Mouse (Mus musculus): ENCODE measurements around the gene Ccnc. TPM values are rescaled to one million over a fixed set of nuclear protein-coding genes. Genes with fewer than 3 reads are reported as not detected.

Gene Ccnc
- polyA plus RNA-seq, 1 experiment from 2014 or later, result 38.0 TPM

DNA sequence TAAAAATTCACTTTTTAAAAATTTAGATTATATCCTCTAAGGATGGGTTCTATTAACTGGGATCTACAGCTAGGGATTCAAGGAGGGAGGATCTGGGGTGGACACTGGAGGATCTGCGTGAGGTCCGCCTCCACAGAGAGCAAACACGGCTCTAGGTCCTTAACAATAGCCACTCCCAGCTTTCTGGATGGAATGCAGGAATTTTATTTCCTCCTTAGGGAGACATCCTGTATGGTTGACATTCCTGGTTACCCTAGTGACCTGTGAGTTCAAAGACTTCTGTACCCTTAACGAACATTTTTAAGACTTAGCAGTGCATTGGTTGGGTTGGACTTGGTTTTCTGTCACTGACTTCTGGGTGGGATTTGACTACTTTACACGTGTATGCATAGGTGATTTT lies 18.2 kb downstream of the Ccnc start:
- H3K4me3 ChIP-seq (replicated peaks), result no peak overlapping the region
- no peak for ATAC-seq (ENCODE audit: insufficient read depth, low FRiP score, low read depth)
- no peak overlapping the region for H3K27ac ChIP-seq
- H3K4me1 ChIP-seq, result no peaks in the 10 kb centered on the region
- no peaks in the 10 kb centered on the region for H3K27me3 ChIP-seq (replicated peaks)
- H3K4me2 ChIP-seq, result no peak overlapping the region
- H3K9ac ChIP-seq, result no peak overlapping the region
- H3K36me3 ChIP-seq, result no peaks in the 10 kb centered on the region; the same call in 1 of the 2 replicates
- WGBS, result 68% methylated on average over 5 of the region's 5 CpGs
- H3K9me3 ChIP-seq, result no peaks in the 10 kb centered on the region

DNA sequence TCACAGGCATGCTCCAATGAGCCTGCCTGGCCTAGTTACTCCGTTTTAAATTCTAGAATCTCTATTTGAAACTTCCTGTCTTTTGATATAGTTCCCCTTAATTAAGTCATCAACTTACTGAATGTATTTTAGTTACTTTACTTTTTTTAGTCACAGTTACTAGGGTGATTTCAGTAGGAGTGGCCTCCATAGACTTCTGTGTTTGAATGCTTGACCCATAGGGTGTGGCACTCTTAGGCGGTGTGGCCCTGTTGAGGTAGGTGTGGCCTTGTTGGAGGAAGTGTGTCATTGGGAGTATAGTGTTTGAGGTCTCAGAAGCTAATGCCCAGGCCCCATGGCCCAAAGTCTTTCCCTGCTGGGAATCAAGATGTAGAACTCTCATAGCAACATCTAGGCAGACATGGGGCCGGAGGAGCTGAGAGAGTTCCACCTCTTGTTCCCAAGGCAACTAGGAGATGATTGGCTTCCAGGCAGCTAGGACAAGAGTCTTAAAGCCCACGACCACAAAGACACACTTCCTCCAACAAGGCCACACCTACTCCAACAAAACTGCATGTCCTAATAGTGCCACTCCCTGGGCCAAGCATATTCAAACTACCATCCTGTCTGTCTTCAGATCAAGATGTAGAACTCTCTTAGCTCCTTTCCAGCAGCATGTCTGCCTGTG lies 27.8 kb downstream of the Ccnc start:
- H3K9me3 ChIP-seq, result no peaks in the 10 kb centered on the region
- ATAC-seq (ENCODE audit: insufficient read depth, low FRiP score, low read depth), result no peak
- H3K9ac ChIP-seq, result no peak overlapping the region
- no peak overlapping the region for H3K4me3 ChIP-seq (replicated peaks)
- H3K27me3 ChIP-seq (replicated peaks), result no peaks in the 10 kb centered on the region
- no peak overlapping the region for H3K27ac ChIP-seq
- 63% methylated on average over 4 of the region's 4 CpGs for WGBS
- H3K4me2 ChIP-seq, result no peak overlapping the region
- no peaks in the 10 kb centered on the region for H3K36me3 ChIP-seq
- no peaks in the 10 kb centered on the region for H3K4me1 ChIP-seq

DNA sequence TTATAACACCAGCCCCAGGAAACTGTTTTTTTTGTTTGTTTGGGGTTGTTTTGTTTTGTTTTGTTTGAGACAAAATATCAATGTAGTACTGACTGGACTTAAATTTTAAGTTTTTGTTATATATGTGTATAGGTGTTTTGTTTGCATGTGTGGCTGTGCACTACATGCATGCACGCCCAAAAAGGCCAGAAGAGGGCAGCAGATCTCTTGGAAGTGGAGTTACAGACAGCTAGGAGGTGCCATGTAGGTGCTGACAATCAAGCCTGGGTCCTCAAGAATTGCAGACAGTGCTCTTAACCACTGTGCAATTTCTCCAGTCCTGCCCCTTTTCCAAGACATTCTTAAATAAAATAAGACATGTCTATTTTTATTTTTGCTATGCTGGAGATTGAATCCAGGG lies 31.4 kb downstream of the Ccnc start:
- no peak overlapping the region for H3K27ac ChIP-seq
- WGBS, result 38% methylated on average over 1 of the region's 1 CpGs

DNA sequence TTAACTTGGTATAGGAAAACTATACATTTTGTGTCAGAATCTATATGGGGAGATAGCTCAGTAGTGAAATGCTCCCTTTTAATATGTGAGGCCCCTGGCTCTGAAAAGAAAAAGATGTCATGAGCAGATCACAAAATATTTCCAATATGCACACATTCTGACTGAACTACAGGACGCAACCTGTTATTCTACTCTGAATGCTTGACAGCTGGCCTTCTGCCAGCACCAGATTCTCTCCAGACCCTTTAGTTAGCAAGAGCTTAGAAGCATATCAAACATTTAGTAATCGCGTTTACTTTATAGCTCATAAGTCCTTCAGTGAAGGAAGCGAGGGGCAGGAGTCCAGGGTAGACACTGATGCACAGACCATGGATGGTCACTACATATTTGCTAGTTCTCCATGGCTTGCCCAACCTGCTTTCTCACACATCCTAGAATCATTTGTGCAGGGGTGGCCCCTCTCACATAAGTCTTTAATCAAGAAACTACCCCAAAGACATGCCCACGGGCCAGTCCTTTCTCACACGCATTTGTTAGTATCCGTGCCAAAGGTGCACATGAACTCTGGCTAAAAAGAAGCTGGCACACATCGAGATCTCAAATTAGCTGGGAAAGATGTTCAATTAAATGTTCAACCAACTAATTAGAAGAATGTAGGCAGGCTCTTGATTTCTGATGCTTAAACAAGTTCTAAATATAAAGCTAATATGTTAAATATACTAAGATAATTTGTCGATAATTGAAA lies 34.1 kb downstream of the Ccnc start:
- H3K27me3 ChIP-seq (replicated peaks), result no peaks in the 10 kb centered on the region
- 61% methylated on average over 9 of the region's 9 CpGs for WGBS
- H3K4me2 ChIP-seq, result no peak overlapping the region
- H3K4me3 ChIP-seq (replicated peaks), result no peak overlapping the region
- no peak overlapping the region for H3K9ac ChIP-seq
- no peak overlapping the region for H3K27ac ChIP-seq
- H3K36me3 ChIP-seq, result no peaks in the 10 kb centered on the region
- H3K4me1 ChIP-seq, result 0 out of 2 replicates have a peak, but pooled peaks cover 3% of the 10 kb centered on the region
- ATAC-seq (ENCODE audit: insufficient read depth, low FRiP score, low read depth), result no peak
- H3K9me3 ChIP-seq, result no peaks in the 10 kb centered on the region

More for the DNA sequence above, 31.4 kb downstream of the Ccnc start:
- Histone ChIP-seq H3K27me3 (replicated peaks) (no peaks in the 10 kb centered on the region), H3K9me3 (no peaks in the 10 kb centered on the region), H3K9ac (no peak overlapping the region), H3K4me1 (no peaks in the 10 kb centered on the region), H3K4me3 (replicated peaks) (no peak overlapping the region), H3K36me3 (no peaks in the 10 kb centered on the region), H3K4me2 (no peak overlapping the region)
- no peak for ATAC-seq (ENCODE audit: insufficient read depth, low FRiP score, low read depth)

DNA sequence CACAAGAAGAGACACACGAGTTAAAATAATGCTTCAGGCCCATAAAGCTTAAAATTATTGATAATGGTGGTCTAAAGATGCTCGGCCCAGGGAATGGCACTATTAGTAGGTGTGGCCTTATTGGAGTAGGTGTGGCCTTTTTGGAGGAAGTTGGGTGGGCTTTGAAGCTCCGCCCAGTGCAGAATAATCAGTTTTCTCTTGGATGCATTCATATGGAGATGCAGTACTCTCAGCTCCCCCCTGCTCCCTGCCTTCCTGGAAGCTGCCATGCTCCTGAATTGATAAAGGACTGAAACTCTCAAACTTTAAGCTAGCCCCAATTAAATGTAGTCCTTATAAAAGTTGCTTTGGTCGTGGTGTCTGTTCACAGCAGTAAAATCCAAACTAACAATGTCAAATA lies 36.3 kb downstream of the Ccnc start:
- no peak overlapping the region for H3K4me2 ChIP-seq
- no peaks in the 10 kb centered on the region for H3K9me3 ChIP-seq
- WGBS, result 70% methylated on average over 4 of the region's 4 CpGs
- H3K4me1 ChIP-seq, result 0 out of 2 replicates have a peak, but pooled peaks cover 3% of the 10 kb centered on the region
- no peaks in the 10 kb centered on the region for H3K36me3 ChIP-seq
- H3K4me3 ChIP-seq (replicated peaks), result no peak overlapping the region
- H3K27me3 ChIP-seq (replicated peaks), result no peaks in the 10 kb centered on the region
- H3K27ac ChIP-seq, result no peak overlapping the region
- no peak for ATAC-seq (ENCODE audit: insufficient read depth, low FRiP score, low read depth)
- H3K9ac ChIP-seq, result no peak overlapping the region

DNA sequence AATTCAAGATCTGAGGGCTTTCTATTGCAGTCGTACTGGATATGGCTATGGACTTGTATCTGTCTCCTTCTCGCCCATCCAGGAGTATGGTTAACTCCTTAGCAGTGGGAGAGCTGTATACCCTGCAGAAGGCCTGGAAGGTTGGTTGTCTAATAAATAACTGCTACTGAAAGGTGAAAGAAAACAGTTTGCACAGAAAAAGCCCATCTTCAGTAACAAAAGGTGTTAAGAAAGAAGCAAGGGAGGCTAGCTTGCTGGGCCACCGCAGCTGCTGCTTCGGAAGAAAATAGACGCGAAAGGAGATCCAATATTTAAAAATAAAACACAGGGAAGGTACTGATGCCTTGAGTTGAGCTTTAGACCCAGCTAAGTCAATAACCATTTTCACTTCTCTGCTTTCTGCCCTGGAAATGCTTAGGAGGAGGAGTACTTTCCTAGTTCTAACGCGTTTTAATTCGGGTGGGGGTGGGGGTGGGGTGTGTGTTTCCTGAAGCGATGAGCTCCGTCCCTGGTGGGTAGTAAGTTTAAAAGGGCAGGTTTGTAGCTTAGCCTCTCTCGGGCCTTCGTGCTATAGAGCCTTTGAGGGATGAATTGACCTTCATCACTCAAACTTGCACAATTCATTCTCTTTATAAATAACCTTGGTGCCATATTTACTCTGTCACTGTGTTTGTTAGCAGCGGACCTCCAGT lies 38.8 kb downstream of the Ccnc start:
- Histone ChIP-seq H3K27me3 (replicated peaks) (no peaks in the 10 kb centered on the region), H3K9ac (peak overlapping the region; percentile 31; the same call in 1 of the 2 replicates), H3K4me2 (peak overlapping the region; percentile 71), H3K9me3 (no peaks in the 10 kb centered on the region), H3K36me3 (no peaks in the 10 kb centered on the region), H3K27ac (no peak overlapping the region), H3K4me3 (replicated peaks) (peak overlapping the region; percentile 55), H3K4me1 (0 out of 2 replicates have a peak, but pooled peaks cover 3% of the 10 kb centered on the region)
- ATAC-seq (ENCODE audit: insufficient read depth, low FRiP score, low read depth), result peak; percentile 22; the same call in 1 of the 2 replicates
- WGBS, result 22% methylated on average over 14 of the region's 14 CpGs

DNA sequence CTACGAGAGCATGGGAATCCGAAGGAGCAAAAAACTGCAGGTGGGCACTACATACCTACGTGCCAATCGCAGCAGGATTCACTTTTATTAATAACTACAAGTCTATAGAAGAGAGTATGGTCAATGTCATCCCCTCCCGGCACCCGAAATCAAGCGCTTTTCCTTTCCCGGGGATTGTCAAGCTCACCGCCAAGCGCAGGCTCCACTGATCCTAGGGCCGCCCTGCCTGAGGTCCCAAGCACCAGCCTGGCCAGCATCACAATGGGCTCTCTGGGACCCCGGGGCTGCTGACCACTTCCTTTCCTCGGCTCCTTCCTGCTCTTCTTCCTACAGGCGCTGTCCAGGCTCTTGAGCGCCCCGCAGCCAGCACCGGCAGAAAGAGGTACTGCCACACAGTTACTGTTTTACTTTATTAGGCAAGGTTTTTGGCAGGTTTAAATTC lies 39.4 kb downstream of the Ccnc start, which contains the start of the genes Usp45 and Tstd3:
Gene Usp45, plus strand, starts transcription at position 294 of the 442 bp plus-strand sequence.
Gene Tstd3, minus strand, starts transcription at position 350 of the 442 bp plus-strand sequence.
- peak within 1 kb of the TSS; percentile 71 for H3K4me2 ChIP-seq
- 0 out of 2 replicates have a peak, but pooled peaks cover 3% of the 10 kb centered on the region for H3K4me1 ChIP-seq
- H3K9me3 ChIP-seq, result no peaks in the 10 kb centered on the region
- no peaks in the 10 kb centered on the region for H3K27me3 ChIP-seq (replicated peaks)
- peak within 1 kb of the TSS; percentile 55 for H3K4me3 ChIP-seq (replicated peaks)
- no peak within 1 kb of the TSS for H3K27ac ChIP-seq
- under 1% methylated on average over 17 of the region's 17 CpGs for WGBS
- H3K36me3 ChIP-seq, result no peaks in the 10 kb centered on the region
- peak; percentile 80; the same call in 1 of the 2 replicates for ATAC-seq (ENCODE audit: insufficient read depth, low FRiP score, low read depth)
- H3K9ac ChIP-seq, result peak within 1 kb of the TSS; percentile 31; the same call in 1 of the 2 replicates

DNA sequence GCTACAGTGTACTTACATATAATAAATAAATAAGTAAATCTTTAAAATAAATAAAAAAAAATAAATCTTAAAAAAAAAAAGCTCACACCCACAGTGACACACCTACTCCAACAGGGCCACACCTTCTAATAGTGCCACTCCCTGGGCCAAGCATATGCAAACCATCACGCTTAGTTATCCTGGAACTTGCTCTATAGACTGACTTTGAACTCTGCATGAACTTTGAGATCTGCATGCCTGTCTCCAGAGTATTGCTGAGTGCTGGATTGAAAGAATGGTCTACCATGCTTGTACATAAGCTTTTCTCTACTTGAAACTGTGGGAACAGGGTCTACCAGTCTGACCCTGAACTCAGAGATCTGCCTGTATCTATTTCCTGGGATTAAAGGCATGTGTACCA lies 43.6 kb downstream of the Ccnc start:
- Histone ChIP-seq H3K4me3 (replicated peaks) (no peak overlapping the region), H3K4me1 (0 out of 2 replicates have a peak, but pooled peaks cover 2% of the 10 kb centered on the region), H3K27me3 (replicated peaks) (no peaks in the 10 kb centered on the region), H3K9me3 (no peaks in the 10 kb centered on the region), H3K36me3 (no peaks in the 10 kb centered on the region), H3K27ac (no peak overlapping the region), H3K9ac (no peak overlapping the region), H3K4me2 (no peak overlapping the region)
- no peak for ATAC-seq (ENCODE audit: insufficient read depth, low FRiP score, low read depth)
- WGBS, result 77% methylated on average over 1 of the region's 1 CpGs

DNA sequence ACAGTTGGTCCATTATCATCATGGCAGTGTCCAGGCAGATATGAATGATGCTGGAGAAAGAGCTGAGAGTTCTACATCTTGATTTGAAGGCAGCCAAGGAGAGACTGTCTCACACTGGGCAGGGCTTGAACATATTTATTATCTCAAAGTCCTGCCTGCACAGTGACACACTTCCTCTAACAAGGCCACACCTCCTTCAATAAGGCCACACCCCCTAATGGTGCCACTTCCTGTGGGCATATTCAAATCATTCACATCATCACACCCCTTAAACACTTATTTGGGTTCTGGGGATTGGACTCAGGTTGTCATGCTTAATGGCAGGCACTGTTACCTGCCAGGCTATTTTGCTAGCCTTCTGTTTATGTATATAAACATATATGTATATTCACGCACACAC lies 44.8 kb downstream of the Ccnc start:
- Histone ChIP-seq H3K27ac (no peak overlapping the region), H3K4me2 (no peak overlapping the region), H3K9ac (no peak overlapping the region), H3K36me3 (no peaks in the 10 kb centered on the region), H3K27me3 (replicated peaks) (no peaks in the 10 kb centered on the region), H3K4me1 (peaks cover 3% of the 10 kb centered on the region; the same call in 1 of the 2 replicates), H3K9me3 (no peaks in the 10 kb centered on the region), H3K4me3 (replicated peaks) (no peak overlapping the region)
- no peak for ATAC-seq (ENCODE audit: insufficient read depth, low FRiP score, low read depth)
- WGBS, result 100% methylated on average over 1 of the region's 1 CpGs

DNA sequence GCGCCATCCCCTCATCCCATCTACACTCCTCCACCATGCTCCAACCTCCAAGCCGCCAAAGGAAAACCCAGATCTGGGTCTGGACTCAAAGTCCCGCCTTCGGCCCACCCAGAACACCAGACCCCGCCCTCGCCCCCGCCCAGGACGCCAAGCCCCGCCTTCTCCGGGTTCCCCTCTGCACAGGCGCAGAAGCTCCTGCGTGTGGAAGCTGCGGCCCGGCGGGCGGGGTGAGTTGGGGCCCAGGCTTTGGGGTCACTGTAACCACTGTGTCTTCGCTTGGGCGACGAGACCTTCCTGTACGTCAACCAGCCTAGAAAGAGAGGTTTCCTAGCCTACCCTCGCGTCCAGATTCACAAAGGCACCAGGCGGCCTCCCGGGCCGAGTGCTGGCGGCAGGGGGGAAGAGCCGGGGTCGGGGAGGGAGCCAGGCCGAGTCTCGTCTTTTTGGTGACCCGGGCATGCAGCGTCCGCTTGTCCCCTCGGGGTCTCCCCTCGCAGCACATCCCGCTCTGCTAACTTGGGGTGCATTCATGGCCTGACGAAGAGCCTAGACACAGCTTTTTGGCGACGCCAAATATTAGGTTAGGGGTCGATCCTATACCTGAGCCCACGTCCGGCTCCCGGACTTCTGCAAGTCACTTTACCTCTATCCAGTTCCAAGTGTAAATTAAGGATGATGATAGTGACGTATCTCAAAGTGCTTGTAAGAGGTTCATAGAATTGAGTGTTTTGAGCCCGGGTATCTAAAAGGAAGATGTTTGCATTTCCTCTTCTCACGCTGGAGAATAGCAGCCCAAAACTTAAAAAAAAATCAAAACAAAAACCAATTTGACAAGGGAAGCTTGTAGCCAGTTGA lies 48.8 kb downstream of the Ccnc start:
- Histone ChIP-seq H3K4me2 (peak overlapping the region; percentile 79), H3K36me3 (0 out of 2 replicates have a peak, but pooled peaks cover 2% of the 10 kb centered on the region), H3K27me3 (replicated peaks) (no peaks in the 10 kb centered on the region), H3K9ac (peak overlapping the region; percentile 92), H3K4me1 (peaks cover 5% of the 10 kb centered on the region; the same call in 1 of the 2 replicates), H3K4me3 (replicated peaks) (peak overlapping the region; percentile 89), H3K9me3 (no peaks in the 10 kb centered on the region), H3K27ac (peak overlapping the region; percentile 71)
- ATAC-seq (ENCODE audit: insufficient read depth, low FRiP score, low read depth), result peak; percentile 96
- under 1% methylated on average over 46 of the region's 46 CpGs for WGBS

DNA sequence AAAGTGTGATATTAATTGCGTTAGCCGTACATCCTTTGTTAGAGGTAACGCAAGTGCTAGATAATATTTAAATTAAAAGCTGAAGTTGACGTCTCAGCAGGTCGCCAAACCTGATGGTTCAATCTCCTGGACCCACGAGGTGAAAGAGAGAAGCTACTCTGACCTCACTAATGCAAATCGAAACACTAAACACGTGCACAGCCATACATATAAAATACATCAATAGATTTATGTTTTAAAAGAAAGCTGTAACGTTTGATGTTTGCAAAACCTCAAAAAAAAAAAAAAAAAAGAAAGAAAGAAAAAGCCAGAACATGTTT lies 49.4 kb downstream of the Ccnc start:
- Histone ChIP-seq H3K4me3 (replicated peaks) (peak overlapping the region; percentile 89), H3K9ac (no peak overlapping the region), H3K36me3 (0 out of 2 replicates have a peak, but pooled peaks cover 6% of the 10 kb centered on the region), H3K27me3 (replicated peaks) (no peaks in the 10 kb centered on the region), H3K9me3 (no peaks in the 10 kb centered on the region), H3K27ac (no peak overlapping the region), H3K4me1 (peaks cover 5% of the 10 kb centered on the region; the same call in 1 of the 2 replicates), H3K4me2 (peak overlapping the region; percentile 79)
- no peak for ATAC-seq (ENCODE audit: insufficient read depth, low FRiP score, low read depth)
- WGBS, result 6% methylated on average over 9 of the region's 9 CpGs
